Mouse (Mus musculus): ENCODE data around the gene Olfr494. TPM values are rescaled to one million over a fixed set of nuclear protein-coding genes. Genes with fewer than 3 reads are reported as not detected.

The Olfr494 gene
- polyA plus RNA-seq (2015; fragmentation: Nextera tagmentation; extraction: Ambion mirVana), result not detected in 2 replicates

DNA sequence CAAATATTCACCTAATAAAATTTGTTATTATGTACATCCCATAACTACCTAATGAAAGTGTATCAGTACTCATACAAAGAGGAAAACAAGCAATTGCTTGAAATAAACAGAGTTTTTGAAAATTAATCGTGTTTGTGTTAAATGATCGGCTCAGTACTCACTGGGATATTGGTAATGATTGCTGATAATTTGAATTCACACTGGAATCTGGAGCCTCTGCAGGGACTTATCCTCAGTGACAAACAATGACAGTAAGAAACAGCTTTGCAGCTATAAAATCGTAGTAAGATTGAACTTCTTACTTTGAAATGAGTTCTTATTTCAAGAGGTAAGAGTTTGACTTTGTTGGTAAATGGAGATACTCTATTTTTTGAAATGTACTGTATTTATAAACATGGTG lies at the start of gene Olfr494:
Gene Olfr494 (plus strand): TSS at position 301 of the 400 bp plus-strand sequence.
- H3K36me3 ChIP-seq (ENCODE audit: control insufficient read depth, insufficient read depth), result no peaks in the 10 kb centered on the region
- 85% methylated on average over 3 of the region's 3 CpGs for WGBS
- H3K4me3 ChIP-seq (replicated peaks; ENCODE audit: low read length), result no peak within 1 kb of the TSS
- H3K4me2 ChIP-seq (ENCODE audit: low read length), result no peak within 1 kb of the TSS
- H3K4me1 ChIP-seq (replicated peaks; ENCODE audit: control insufficient read depth, insufficient read depth, low read length), result no peaks in the 10 kb centered on the region
- no peaks in the 10 kb centered on the region for H3K27me3 ChIP-seq (replicated peaks; ENCODE audit: control insufficient read depth, insufficient read depth, low read length)
- H3K27ac ChIP-seq (ENCODE audit: low read length), result no peak within 1 kb of the TSS
- ATAC-seq, result no peak
- no peak within 1 kb of the TSS for H3K9ac ChIP-seq (replicated peaks; ENCODE audit: low read depth, low read length)
- no peaks in the 10 kb centered on the region for H3K9me3 ChIP-seq (ENCODE audit: control insufficient read depth, low read length)

DNA sequence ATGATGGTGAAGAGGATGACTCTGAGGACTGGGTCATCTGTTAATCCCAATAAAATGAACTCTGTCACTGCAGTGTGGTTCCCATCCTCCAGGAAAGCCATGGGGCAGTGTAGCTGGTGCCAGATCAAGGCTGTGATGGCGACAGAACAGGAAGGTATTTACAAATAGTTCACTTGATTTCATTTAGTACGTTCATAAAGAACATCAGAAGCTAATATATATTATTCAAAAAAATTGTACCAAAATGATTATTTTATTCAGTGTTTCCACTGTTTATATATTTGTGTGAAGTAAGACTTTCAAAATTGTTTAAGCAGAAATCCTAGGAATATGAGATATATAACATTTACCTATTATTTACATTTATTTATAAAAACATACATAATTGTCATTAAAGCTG lies 41.6 kb upstream of the Olfr494 start, which contains the start of gene Olfr492:
Gene Olfr492 (minus strand): TSS at position 101 of the 400 bp plus-strand sequence.
- Histone ChIP-seq H3K9me3 (ENCODE audit: control insufficient read depth, low read length) (no peaks in the 10 kb centered on the region), H3K4me3 (replicated peaks; ENCODE audit: low read length) (no peak within 1 kb of the TSS), H3K27me3 (replicated peaks; ENCODE audit: control insufficient read depth, insufficient read depth, low read length) (no peaks in the 10 kb centered on the region), H3K4me1 (replicated peaks; ENCODE audit: control insufficient read depth, insufficient read depth, low read length) (no peaks in the 10 kb centered on the region), H3K27ac (ENCODE audit: low read length) (no peak within 1 kb of the TSS), H3K36me3 (ENCODE audit: control insufficient read depth, insufficient read depth) (no peaks in the 10 kb centered on the region), H3K4me2 (ENCODE audit: low read length) (no peak within 1 kb of the TSS), H3K9ac (replicated peaks; ENCODE audit: low read depth, low read length) (no peak within 1 kb of the TSS)
- WGBS, result 92% methylated on average over 2 of the region's 2 CpGs
- ATAC-seq, result no peak

DNA sequence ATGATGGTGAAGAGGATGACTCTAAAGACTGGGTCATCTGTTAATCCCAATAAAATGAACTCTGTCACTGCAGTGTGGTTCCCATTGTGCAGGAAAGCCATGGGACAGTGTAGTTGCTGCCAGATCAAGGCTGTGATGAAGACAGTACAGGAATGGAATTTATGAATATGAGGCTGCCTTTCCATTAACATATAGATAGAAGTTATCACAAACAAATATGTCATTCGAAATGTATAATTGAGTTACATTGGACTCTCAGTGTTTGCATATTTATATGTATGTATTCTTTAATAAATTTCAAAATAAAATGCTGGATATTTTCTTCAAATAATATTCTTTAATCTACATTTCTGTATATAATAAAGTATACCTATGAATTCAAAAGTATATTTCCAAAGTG lies 18.3 kb upstream of the Olfr494 start, which contains the start of gene Olfr493:
Gene Olfr493 (minus strand): TSS at position 101 of the 400 bp plus-strand sequence.
- no peak within 1 kb of the TSS for H3K9ac ChIP-seq (replicated peaks; ENCODE audit: low read depth, low read length)
- H3K27ac ChIP-seq (ENCODE audit: low read length), result no peak within 1 kb of the TSS
- H3K4me2 ChIP-seq (ENCODE audit: low read length), result no peak within 1 kb of the TSS
- H3K27me3 ChIP-seq (replicated peaks; ENCODE audit: control insufficient read depth, insufficient read depth, low read length), result no peaks in the 10 kb centered on the region
- WGBS, result 63% methylated on average over 1 of the region's 1 CpGs
- no peaks in the 10 kb centered on the region for H3K4me1 ChIP-seq (replicated peaks; ENCODE audit: control insufficient read depth, insufficient read depth, low read length)
- no peaks in the 10 kb centered on the region for H3K9me3 ChIP-seq (ENCODE audit: control insufficient read depth, low read length)
- ATAC-seq, result no peak
- no peak within 1 kb of the TSS for H3K4me3 ChIP-seq (replicated peaks; ENCODE audit: low read length)
- no peaks in the 10 kb centered on the region for H3K36me3 ChIP-seq (ENCODE audit: control insufficient read depth, insufficient read depth)

DNA sequence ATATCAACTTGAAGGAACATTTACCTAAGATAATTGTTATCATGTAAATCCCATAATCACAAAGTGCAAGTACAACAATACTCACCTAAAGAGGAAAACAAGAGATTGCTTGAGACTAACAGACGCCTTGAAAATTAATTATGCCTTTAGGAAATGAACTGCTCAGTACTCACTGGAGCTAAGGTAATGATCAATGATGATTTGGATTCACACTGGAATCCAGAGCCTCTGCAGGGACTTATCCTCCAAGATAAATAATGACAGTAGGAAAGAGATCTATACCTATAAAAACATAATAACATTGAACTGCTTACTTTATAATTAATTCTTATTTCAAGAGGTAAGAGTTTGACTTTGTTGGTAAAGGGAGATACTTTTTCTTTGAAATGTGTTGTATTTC lies 27.7 kb downstream of the Olfr494 start, which contains the start of gene Olfr495:
Gene Olfr495 (plus strand): TSS at position 301 of the 400 bp plus-strand sequence.
- Histone ChIP-seq H3K36me3 (ENCODE audit: control insufficient read depth, insufficient read depth) (no peaks in the 10 kb centered on the region), H3K4me1 (replicated peaks; ENCODE audit: control insufficient read depth, insufficient read depth, low read length) (no peaks in the 10 kb centered on the region), H3K4me3 (replicated peaks; ENCODE audit: low read length) (no peak within 1 kb of the TSS), H3K9ac (replicated peaks; ENCODE audit: low read depth, low read length) (no peak within 1 kb of the TSS), H3K4me2 (ENCODE audit: low read length) (no peak within 1 kb of the TSS), H3K27ac (ENCODE audit: low read length) (no peak within 1 kb of the TSS), H3K27me3 (replicated peaks; ENCODE audit: control insufficient read depth, insufficient read depth, low read length) (no peaks in the 10 kb centered on the region), H3K9me3 (ENCODE audit: control insufficient read depth, low read length) (no peaks in the 10 kb centered on the region)
- ATAC-seq, result no peak
- 75% methylated on average over 1 of the region's 1 CpGs for WGBS

Other genes starting within 250 kb of the Olfr494 start
- gene Olfr484, start 237.9 kb upstream of the Olfr494 start, polyA plus RNA-seq (2015; fragmentation: Nextera tagmentation; extraction: Ambion mirVana), result not detected in 2 replicates
- not detected in 2 replicates for gene Olfr485, start 205.5 kb upstream of the Olfr494 start, polyA plus RNA-seq (2015; fragmentation: Nextera tagmentation; extraction: Ambion mirVana)
- gene Olfr486, start 192.6 kb upstream of the Olfr494 start, polyA plus RNA-seq (2015; fragmentation: Nextera tagmentation; extraction: Ambion mirVana), result not detected in 2 replicates
- gene Olfr487, start 150.7 kb upstream of the Olfr494 start, polyA plus RNA-seq (2015; fragmentation: Nextera tagmentation; extraction: Ambion mirVana), result not detected in 2 replicates
- not detected in 2 replicates for gene Olfr488, start 107.0 kb upstream of the Olfr494 start, polyA plus RNA-seq (2015; fragmentation: Nextera tagmentation; extraction: Ambion mirVana)
- not detected in 2 replicates for gene Olfr490, start 76.4 kb upstream of the Olfr494 start, polyA plus RNA-seq (2015; fragmentation: Nextera tagmentation; extraction: Ambion mirVana)
- gene Olfr491, start 51.9 kb upstream of the Olfr494 start, polyA plus RNA-seq (2015; fragmentation: Nextera tagmentation; extraction: Ambion mirVana), result not detected in 2 replicates
- not detected in 2 replicates for gene Olfr492, start 41.7 kb upstream of the Olfr494 start, polyA plus RNA-seq (2015; fragmentation: Nextera tagmentation; extraction: Ambion mirVana)
- gene Olfr493, start 18.4 kb upstream of the Olfr494 start, polyA plus RNA-seq (2015; fragmentation: Nextera tagmentation; extraction: Ambion mirVana), result not detected in 2 replicates
- gene Olfr495, start 27.8 kb downstream of the Olfr494 start, polyA plus RNA-seq (2015; fragmentation: Nextera tagmentation; extraction: Ambion mirVana), result not detected in 2 replicates
- gene Olfr497, start 55.1 kb downstream of the Olfr494 start, polyA plus RNA-seq (2015; fragmentation: Nextera tagmentation; extraction: Ambion mirVana), result not detected in 2 replicates
- gene Olfr498, start 100.0 kb downstream of the Olfr494 start, polyA plus RNA-seq (2015; fragmentation: Nextera tagmentation; extraction: Ambion mirVana), result not detected in 2 replicates
- gene Olfr502, start 159.7 kb downstream of the Olfr494 start, polyA plus RNA-seq (2015; fragmentation: Nextera tagmentation; extraction: Ambion mirVana), result not detected in 2 replicates
- gene Olfr503, start 179.2 kb downstream of the Olfr494 start, polyA plus RNA-seq (2015; fragmentation: Nextera tagmentation; extraction: Ambion mirVana), result not detected in 2 replicates
- gene Olfr504, start 200.5 kb downstream of the Olfr494 start, polyA plus RNA-seq (2015; fragmentation: Nextera tagmentation; extraction: Ambion mirVana), result not detected in 2 replicates
- not detected in 2 replicates for gene Olfr506, start 245.5 kb downstream of the Olfr494 start, polyA plus RNA-seq (2015; fragmentation: Nextera tagmentation; extraction: Ambion mirVana)